Mouse (Mus musculus) left cerebral cortex, adult 9 months (tissue): ENCODE results near the gene Lmbr1.

Experiments
- DNase-seq, 2 experiments: peaks; one replicate each; pipeline ENCODE4 v3.0.0; 2022; ENCODE audit warnings: low spot score in 2 of 2

Gene Lmbr1

GRCm38 (mm10) chr5:29253876-29254275 lies 124.3 kb downstream of the Lmbr1 start:
- DNase-seq, result peak in 1 of 2 experiments; percentile 16

GRCm38 (mm10) chr5:29251496-29251873 lies 126.7 kb downstream of the Lmbr1 start:
- no peak for DNase-seq

GRCm38 (mm10) chr5:29250795-29251495 lies 127.2 kb downstream of the Lmbr1 start:
- no peak for DNase-seq

- DNase-seq, result no peak
Measured at GRCm38 (mm10) chr5:29244769-29245168, 133.4 kb downstream of the Lmbr1 start.

GRCm38 (mm10) chr5:29238379-29238778 lies 139.8 kb downstream of the Lmbr1 start:
- no peak for DNase-seq

GRCm38 (mm10) chr5:29230481-29230880 lies 147.7 kb downstream of the Lmbr1 start:
- no peak for DNase-seq

- no peak for DNase-seq
Measured at GRCm38 (mm10) chr5:29224089-29224488, 154.1 kb downstream of the Lmbr1 start.

- no peak for DNase-seq
Measured at GRCm38 (mm10) chr5:29217997-29218396, 160.2 kb downstream of the Lmbr1 start.

- no peak for DNase-seq
Measured at GRCm38 (mm10) chr5:29211980-29212555, 166.1 kb downstream of the Lmbr1 start.

GRCm38 (mm10) chr5:29205690-29206089 lies 172.5 kb downstream of the Lmbr1 start:
- DNase-seq, result no peak

- no peak for DNase-seq
Measured at GRCm38 (mm10) chr5:29199868-29200267, 178.3 kb downstream of the Lmbr1 start.

GRCm38 (mm10) chr5:29198960-29199488 lies 179.2 kb downstream of the Lmbr1 start:
- DNase-seq, result no peak

- no peak for DNase-seq
Measured at GRCm38 (mm10) chr5:29197187-29197586, 181.0 kb downstream of the Lmbr1 start.

GRCm38 (mm10) chr5:29196264-29196658 lies 181.9 kb downstream of the Lmbr1 start:
- no peak for DNase-seq

GRCm38 (mm10) chr5:29195570-29196263 lies 182.5 kb downstream of the Lmbr1 start, which contains the start of gene Rnf32:
Gene Rnf32, plus strand, starts transcription at chr5:29195992.
- DNase-seq, result peak; percentile 67 to 83

GRCm38 (mm10) chr5:29195231-29195569 lies 183.0 kb downstream of the Lmbr1 start:
- no peak for DNase-seq

- no peak for DNase-seq
Measured at GRCm38 (mm10) chr5:29186798-29187197, 191.4 kb downstream of the Lmbr1 start.
